8 mouse cellular contexts compared by ENCODE assay signal in the genomic region with DNA sequence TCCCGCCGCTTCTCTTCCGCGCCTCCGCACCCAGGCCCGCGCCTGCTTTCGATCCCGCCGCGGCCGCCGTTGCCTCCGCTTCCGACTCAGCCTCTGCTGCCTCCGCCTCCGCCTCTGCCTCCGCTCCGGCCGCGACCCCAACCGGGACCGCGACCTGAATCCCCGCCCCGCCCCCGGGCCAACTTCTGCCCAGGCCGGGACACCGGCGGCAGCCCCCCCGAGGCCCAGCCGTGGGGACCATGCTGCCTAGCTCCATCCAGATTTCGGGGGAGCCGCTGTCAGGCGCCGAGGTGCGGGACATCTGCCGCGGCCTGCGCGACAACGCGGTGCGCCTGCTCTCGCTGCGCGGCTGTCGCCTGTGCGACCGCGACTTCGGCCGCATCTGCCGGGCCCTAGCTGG. TPM values are rescaled to one million over a fixed set of nuclear protein-coding genes. Genes with fewer than 3 reads are reported as not detected.
DNase-seq lines count a peak whose midpoint lies in the region; ATAC-seq and TF ChIP-seq lines count a peak whose summit lies in the region.

No protein-coding gene starts in this region.

- H3K27ac ChIP-seq in kidney, embryonic 14.5 days (ENCODE audit: low read depth, low read length): no peak overlapping the region
- peak overlapping the region; percentile 80 for H3K27ac ChIP-seq in forebrain, embryonic 15.5 days (replicated peaks)
- H3K27ac ChIP-seq in liver, embryonic 13.5 days: no peak overlapping the region
- no peak overlapping the region for H3K27ac ChIP-seq in stomach, embryonic 15.5 days

- peaks cover 11% of the 10 kb centered on the region; the same call in 1 of the 2 replicates for H3K4me1 ChIP-seq in kidney, embryonic 14.5 days (ENCODE audit: control insufficient read depth, insufficient read depth, low read length)
- peaks cover 26% of the 10 kb centered on the region for H3K4me1 ChIP-seq in forebrain, embryonic 15.5 days
- peaks cover 31% of the 10 kb centered on the region for H3K4me1 ChIP-seq in liver, embryonic 13.5 days (replicated peaks)
- peaks cover 20% of the 10 kb centered on the region for H3K4me1 ChIP-seq in stomach, embryonic 15.5 days

- H3ac ChIP-seq in C2C12 (ENCODE audit: control insufficient read depth, insufficient read length, low read depth): peak overlapping the region; percentile 76

- no peaks in the 10 kb centered on the region for H3K9me3 ChIP-seq in kidney, embryonic 14.5 days (ENCODE audit: control insufficient read depth, low read length)
- H3K9me3 ChIP-seq in forebrain, embryonic 15.5 days: no peaks in the 10 kb centered on the region
- H3K9me3 ChIP-seq in liver, embryonic 13.5 days (replicated peaks): no peaks in the 10 kb centered on the region
- H3K9me3 ChIP-seq in stomach, embryonic 15.5 days: no peaks in the 10 kb centered on the region

- peaks cover 53% of the 10 kb centered on the region for H3K36me3 ChIP-seq in kidney, embryonic 14.5 days (ENCODE audit: control insufficient read depth, insufficient read depth, low read length)
- H3K36me3 ChIP-seq in C2C12 (ENCODE audit: control insufficient read depth, insufficient read depth): peaks cover 61% of the 10 kb centered on the region
- peaks cover 42% of the 10 kb centered on the region for H3K36me3 ChIP-seq in forebrain, embryonic 15.5 days
- peaks cover 50% of the 10 kb centered on the region for H3K36me3 ChIP-seq in liver, embryonic 13.5 days
- H3K36me3 ChIP-seq in stomach, embryonic 15.5 days: peaks cover 53% of the 10 kb centered on the region

- peak; percentile 21; the same call in 1 of the 2 replicates for ATAC-seq in kidney, embryonic 14.5 days (ENCODE audit: low FRiP score, low TSS enrichment)
- ATAC-seq in forebrain, embryonic 15.5 days (replicated peaks): peak; percentile 60
- ATAC-seq in liver, embryonic 13.5 days (ENCODE audit: low read depth): peak; percentile 3; the same call in 1 of the 2 replicates
- ATAC-seq in stomach, embryonic 15.5 days (ENCODE audit: insufficient read depth, low FRiP score, low read depth): peak; percentile 12; the same call in 1 of the 2 replicates

- WGBS in kidney, embryonic 14.5 days: under 1% methylated on average over 47 of the region's 54 CpGs
- WGBS in forebrain, embryonic 15.5 days: under 1% methylated on average over 54 of the region's 54 CpGs
- under 1% methylated on average over 52 of the region's 54 CpGs for WGBS in liver, embryonic 13.5 days (ENCODE audit: insufficient replicate concordance)
- under 1% methylated on average over 43 of the region's 54 CpGs for WGBS in stomach, embryonic 15.5 days

- H3K27me3 ChIP-seq in kidney, embryonic 14.5 days (ENCODE audit: control insufficient read depth, insufficient read depth, low read length): peaks cover 13% of the 10 kb centered on the region
- H3K27me3 ChIP-seq in C2C12 (ENCODE audit: control insufficient read depth, insufficient read depth, insufficient read length): no peaks in the 10 kb centered on the region
- H3K27me3 ChIP-seq in forebrain, embryonic 15.5 days: 0 out of 2 replicates have a peak, but pooled peaks cover 4% of the 10 kb centered on the region
- peaks cover 41% of the 10 kb centered on the region for H3K27me3 ChIP-seq in liver, embryonic 13.5 days
- H3K27me3 ChIP-seq in stomach, embryonic 15.5 days (replicated peaks): peaks cover 15% of the 10 kb centered on the region

- peak overlapping the region; percentile 63 for H3K9ac ChIP-seq in kidney, embryonic 14.5 days (ENCODE audit: low read depth, low read length)
- H3K9ac ChIP-seq in forebrain, embryonic 15.5 days (replicated peaks): peak overlapping the region; percentile 81
- peak overlapping the region; percentile 63 for H3K9ac ChIP-seq in liver, embryonic 13.5 days
- peak overlapping the region; percentile 35; the same call in 1 of the 2 replicates for H3K9ac ChIP-seq in stomach, embryonic 15.5 days

- H3K4me2 ChIP-seq in kidney, embryonic 14.5 days (replicated peaks; ENCODE audit: low read depth, low read length): peak overlapping the region; percentile 99
- H3K4me2 ChIP-seq in forebrain, embryonic 15.5 days (replicated peaks): peak overlapping the region; percentile 98
- peak overlapping the region; percentile 97 for H3K4me2 ChIP-seq in liver, embryonic 13.5 days
- peak overlapping the region; percentile 100 for H3K4me2 ChIP-seq in stomach, embryonic 15.5 days

- no peak for DNase-seq in kidney, adult 8-10 months
- DNase-seq in ZHBTc4 (ENCODE audit: low read depth, low spot score): peak; percentile 42
- DNase-seq in liver, embryonic 13.5 days: no peak
- DNase-seq in frontal cortex, postnatal 25 days (ENCODE audit: low spot score in 2 of 2): no peak

- H3K79me2 ChIP-seq in C2C12 (ENCODE audit: control insufficient read depth, insufficient read depth): peaks cover 13% of the 10 kb centered on the region

- peaks cover 2% of the 10 kb centered on the region for H3K79me3 ChIP-seq in C2C12 (ENCODE audit: low read depth)

- H3K4me3 ChIP-seq in kidney, embryonic 14.5 days (ENCODE audit: low read length): peak overlapping the region; percentile 68
- peak overlapping the region; percentile 32 for H3K4me3 ChIP-seq in C2C12 (ENCODE audit: insufficient read depth, poor library complexity, severe bottlenecking)
- H3K4me3 ChIP-seq in forebrain, embryonic 15.5 days: peak overlapping the region; percentile 93
- H3K4me3 ChIP-seq in liver, embryonic 13.5 days (replicated peaks): peak overlapping the region; percentile 68
- peak overlapping the region; percentile 59 for H3K4me3 ChIP-seq in stomach, embryonic 15.5 days (replicated peaks)

- no peak for TF ChIP-seq CTCF in C2C12 (IDR thresholded peaks at IDR 0.05; ENCODE audit: control insufficient read depth, insufficient read depth, insufficient read length)

TF ChIP-seq in C2C12, 6 proteins besides CTCF, POLR2A, EP300 and RAD21:
- TF ChIP-seq MYOG (IDR thresholded peaks at IDR 0.05; ENCODE audit: control insufficient read depth, extremely low read depth, insufficient read length) (no peak), CEBPB (IDR thresholded peaks at IDR 0.05; ENCODE audit: low read depth) (no peak), FOSL1 (IDR thresholded peaks at IDR 0.05; ENCODE audit: insufficient read depth, low read length, poor library complexity, severe bottlenecking) (no peak), USF1 (IDR thresholded peaks at IDR 0.05; ENCODE audit: low read depth) (no peak), MAX (IDR thresholded peaks at IDR 0.05) (no peak), MYOD1 (IDR thresholded peaks at IDR 0.05; ENCODE audit: control insufficient read depth, insufficient read length, low read depth) (no peak)

RNA-seq across cellular contexts. Expression of gene Lrrc73, which starts 0.8 kb away (rescaled TPM):
- polyA plus RNA-seq in kidney, embryonic 14.5 days (2014; fragmentation: Nextera tagmentation; extraction: Ambion mirVana): 0.54 and 0.92 TPM in 2 replicates
- polyA plus RNA-seq in C2C12 (2012; fragmentation: generic; extraction: Trizol): 5.3 TPM
- 10.0 and 12.0 TPM in 2 replicates for polyA plus RNA-seq in forebrain, embryonic 15.5 days (2015; fragmentation: Nextera tagmentation; extraction: Ambion mirVana)
- polyA plus RNA-seq in liver, embryonic 13.5 days (2015; fragmentation: Nextera tagmentation; extraction: Ambion mirVana): 0.06 and 0.10 TPM in 2 replicates
- polyA plus RNA-seq in stomach, embryonic 15.5 days (2015; fragmentation: Nextera tagmentation; extraction: Ambion mirVana): 0.58 and 1.1 TPM in 2 replicates

RNA-seq across cellular contexts. Expression of gene Yipf3, which starts 6.2 kb away (rescaled TPM):
- polyA plus RNA-seq in kidney, embryonic 14.5 days (2014; fragmentation: Nextera tagmentation; extraction: Ambion mirVana): 102 and 106 TPM in 2 replicates
- polyA plus RNA-seq in C2C12 (2012; fragmentation: generic; extraction: Trizol): 78.3 TPM
- polyA plus RNA-seq in forebrain, embryonic 15.5 days (2015; fragmentation: Nextera tagmentation; extraction: Ambion mirVana): 91.5 and 93.8 TPM in 2 replicates
- polyA plus RNA-seq in liver, embryonic 13.5 days (2015; fragmentation: Nextera tagmentation; extraction: Ambion mirVana): 39.8 and 41.8 TPM in 2 replicates
- 98.2 and 104 TPM in 2 replicates for polyA plus RNA-seq in stomach, embryonic 15.5 days (2015; fragmentation: Nextera tagmentation; extraction: Ambion mirVana)

RNA-seq across cellular contexts. Expression of gene Polr1c, which starts 6.3 kb away (rescaled TPM):
- polyA plus RNA-seq in kidney, embryonic 14.5 days (2014; fragmentation: Nextera tagmentation; extraction: Ambion mirVana): 114 and 120 TPM in 2 replicates
- polyA plus RNA-seq in C2C12 (2012; fragmentation: generic; extraction: Trizol): 125 TPM
- 89.5 and 97.2 TPM in 2 replicates for polyA plus RNA-seq in forebrain, embryonic 15.5 days (2015; fragmentation: Nextera tagmentation; extraction: Ambion mirVana)
- polyA plus RNA-seq in liver, embryonic 13.5 days (2015; fragmentation: Nextera tagmentation; extraction: Ambion mirVana): 49.0 and 49.9 TPM in 2 replicates
- polyA plus RNA-seq in stomach, embryonic 15.5 days (2015; fragmentation: Nextera tagmentation; extraction: Ambion mirVana): 77.4 and 79.8 TPM in 2 replicates

RNA-seq across cellular contexts. Expression of gene Tjap1, which starts 28.7 kb away (rescaled TPM):
- polyA plus RNA-seq in kidney, embryonic 14.5 days (2014; fragmentation: Nextera tagmentation; extraction: Ambion mirVana): 38.5 and 39.4 TPM in 2 replicates
- 79.3 TPM for polyA plus RNA-seq in C2C12 (2012; fragmentation: generic; extraction: Trizol)
- polyA plus RNA-seq in forebrain, embryonic 15.5 days (2015; fragmentation: Nextera tagmentation; extraction: Ambion mirVana): 31.5 and 37.1 TPM in 2 replicates
- polyA plus RNA-seq in liver, embryonic 13.5 days (2015; fragmentation: Nextera tagmentation; extraction: Ambion mirVana): 11.2 and 12.1 TPM in 2 replicates
- polyA plus RNA-seq in stomach, embryonic 15.5 days (2015; fragmentation: Nextera tagmentation; extraction: Ambion mirVana): 33.8 and 37.2 TPM in 2 replicates

RNA-seq across cellular contexts. Expression of gene Dlk2, which starts 43.1 kb away (rescaled TPM):
- not detected in 2 replicates for polyA plus RNA-seq in kidney, embryonic 14.5 days (2014; fragmentation: Nextera tagmentation; extraction: Ambion mirVana)
- polyA plus RNA-seq in C2C12 (2012; fragmentation: generic; extraction: Trizol): 14.7 TPM
- 7.2 and 9.2 TPM in 2 replicates for polyA plus RNA-seq in forebrain, embryonic 15.5 days (2015; fragmentation: Nextera tagmentation; extraction: Ambion mirVana)
- 0.09 TPM in 1 of 2 replicates, not detected in the other for polyA plus RNA-seq in liver, embryonic 13.5 days (2015; fragmentation: Nextera tagmentation; extraction: Ambion mirVana)
- polyA plus RNA-seq in stomach, embryonic 15.5 days (2015; fragmentation: Nextera tagmentation; extraction: Ambion mirVana): 4.5 and 5.7 TPM in 2 replicates

Comparison
In these comparisons a context has a peak if more than half of its experiments do, and no peak if none do; other contexts are left out.
1. ATAC-seq: peak in every context shown above with its lines; median percentile 60 in forebrain, embryonic 15.5 days; 21 in kidney, embryonic 14.5 days; 12 in stomach, embryonic 15.5 days; 3 in liver, embryonic 13.5 days.
2. H3K4me3 ChIP-seq: peak in every context shown above with its lines; median percentile 93 in forebrain, embryonic 15.5 days; 68 in kidney, embryonic 14.5 days; 68 in liver, embryonic 13.5 days; 59 in stomach, embryonic 15.5 days; 32 in C2C12.